Mouse (Mus musculus): Measurements from ENCODE around the gene Snx11.

DNA sequence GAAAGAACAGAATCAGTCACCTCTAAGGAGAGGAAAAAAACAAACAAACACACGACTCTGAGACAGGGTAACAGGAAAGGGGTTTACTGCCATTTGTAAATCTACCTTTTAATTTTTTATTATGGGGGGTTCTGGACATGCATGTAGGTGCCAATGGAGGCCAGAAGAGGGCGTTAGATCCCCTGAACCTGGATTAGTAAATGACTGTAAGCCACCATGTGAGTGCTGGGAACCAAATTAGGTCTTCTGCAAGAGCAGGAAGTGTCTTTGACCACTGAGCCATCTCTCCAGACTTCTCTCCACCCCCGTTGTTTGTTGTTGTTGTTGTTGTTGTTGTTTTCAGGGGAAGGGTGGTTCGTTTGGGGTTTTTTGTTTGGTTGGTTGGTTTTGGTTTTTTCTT, 19.9 kb downstream of the Snx11 start:
- TF ChIP-seq CTCF (IDR thresholded peaks at IDR 0.05; ENCODE audit: low read depth) (no peak; the same call in 1 of the 2 replicates), EP300 (IDR thresholded peaks at IDR 0.05; ENCODE audit: low read depth) (no peak)
